Mouse (Mus musculus) embryonic facial prominence, embryonic 11.5 days (tissue): Measurements from ENCODE around the gene Scamp4. TPM values are rescaled to one million over a fixed set of nuclear protein-coding genes. Genes with fewer than 3 reads are reported as not detected.

Experiments used
- ATAC-seq: fragments of 200-750 bp; cut with Nextera tagmentation; replicated peaks from 2 replicates; pipeline ENCODE4 v1.8.0; 2017; ENCODE audit warnings: low read depth; ENCODE audit not compliant: insufficient number of reproducible peaks, low FRiP score, low TSS enrichment
- DNase-seq: peaks from one replicate; pipeline ENCODE4 v3.0.0-alpha.2; 2015; ENCODE audit warnings: low spot score
- H3K27ac ChIP-seq: fragments of 300-500 bp; sonication (generic); replicated peaks from 2 replicates; pipeline ENCODE4 v1.5.1; 2014; ENCODE audit warnings: mild to moderate bottlenecking, low read depth, low read length, control low read depth
- H3K27me3 ChIP-seq: fragments of 300-500 bp; sonication (generic); 2 replicates; pipeline ENCODE4 v1.6.1; 2014; ENCODE audit warnings: mild to moderate bottlenecking, low read length, moderate library complexity, mixed read lengths; ENCODE audit not compliant: control insufficient read depth, insufficient read depth
- H3K36me3 ChIP-seq: fragments of 300-500 bp; sonication (generic); replicated peaks from 2 replicates; pipeline ENCODE4 v1.6.1; 2014; ENCODE audit warnings: low read depth, mild to moderate bottlenecking, low read length, moderate library complexity, mixed read lengths; ENCODE audit not compliant: control insufficient read depth, insufficient read depth
- H3K4me1 ChIP-seq: fragments of 300-500 bp; sonication (generic); 2 replicates; pipeline ENCODE4 v1.6.1; 2014; ENCODE audit warnings: low read length, mixed read lengths; ENCODE audit not compliant: control insufficient read depth, insufficient read depth
- H3K4me2 ChIP-seq: fragments of 300-500 bp; sonication (generic); 2 replicates; pipeline ENCODE4 v1.6.1; 2014; ENCODE audit warnings: low read depth, mild to moderate bottlenecking, control low read depth, low read length, moderate library complexity
- H3K4me3 ChIP-seq: fragments of 300-500 bp; sonication (generic); 2 replicates; pipeline ENCODE4 v1.5.1; 2014; ENCODE audit warnings: low read depth, low read length, control low read depth
- H3K9ac ChIP-seq: fragments of 300-500 bp; sonication (generic); replicated peaks from 2 replicates; pipeline ENCODE4 v1.6.1; 2014; ENCODE audit warnings: mild to moderate bottlenecking, control low read depth, low read length
- H3K9me3 ChIP-seq: fragments of 300-500 bp; sonication (generic); replicated peaks from 2 replicates; pipeline ENCODE4 v1.6.1; 2016; ENCODE audit warnings: mild to moderate bottlenecking, low read length, inconsistent platforms, mixed read lengths; ENCODE audit not compliant: control insufficient read depth
- WGBS: fragments of 180-500 bp; shearing (Covaris S2); extraction: QIAGEN DNeasy Blood & Tissue Kit; methylation state at CpG from one replicate; pipeline ENCODE4 v1.1.7; 2014; 5-methylcytosine and 5-hydroxymethylcytosine counted together
- microRNA-seq: library from miRNA; unstranded; fragments of <30 nt; microRNA quantifications from one replicate; pipeline ENCODE4, GENCODE M21; 2016; ENCODE audit warnings: borderline number of aligned reads
- polyA plus RNA-seq: library from polyadenylated mRNA; unstranded; fragments of >200 nt; fragmentation: Nextera tagmentation; extraction: Ambion mirVana; gene quantifications from 2 replicates; pipeline ENCODE4 v1.2.1, GENCODE M21; 2014

Gene Scamp4
- polyA plus RNA-seq, 1 experiment from 2014 or later, result 62.4 TPM

GRCm38 (mm10) chr10:80659213-80659612 is 56.5 kb downstream of the Scamp4 start:
- Histone ChIP-seq H3K27ac (no peak overlapping the region), H3K27me3 (no peaks in the 10 kb centered on the region), H3K36me3 (no peaks in the 10 kb centered on the region), H3K9me3 (no peaks in the 10 kb centered on the region), H3K4me1 (peaks cover 2% of the 10 kb centered on the region; the same call in 1 of the 2 replicates), H3K4me2 (no peak overlapping the region), H3K4me3 (no peak overlapping the region), H3K9ac (no peak overlapping the region)
- ATAC-seq (no peak), DNase-seq (peak; percentile 87)
- WGBS, result 18% methylated on average over 10 of the region's 10 CpGs

GRCm38 (mm10) chr10:80661149-80661548 is 58.5 kb downstream of the Scamp4 start:
- WGBS, result 36% methylated on average over 5 of the region's 5 CpGs
- Histone ChIP-seq H3K4me2 (no peak overlapping the region), H3K4me1 (peaks cover 2% of the 10 kb centered on the region; the same call in 1 of the 2 replicates), H3K9ac (no peak overlapping the region), H3K36me3 (0 out of 2 replicates have a peak, but pooled peaks cover 2% of the 10 kb centered on the region), H3K27me3 (no peaks in the 10 kb centered on the region), H3K9me3 (no peaks in the 10 kb centered on the region), H3K4me3 (no peak overlapping the region), H3K27ac (no peak overlapping the region)
- DNase-seq (peak; percentile 66), ATAC-seq (no peak)

GRCm38 (mm10) chr10:80663485-80664196 is 61.0 kb downstream of the Scamp4 start:
- Histone ChIP-seq H3K9me3 (no peaks in the 10 kb centered on the region), H3K4me2 (no peak overlapping the region), H3K4me1 (peaks cover 2% of the 10 kb centered on the region; the same call in 1 of the 2 replicates), H3K9ac (no peak overlapping the region), H3K27ac (no peak overlapping the region), H3K27me3 (no peaks in the 10 kb centered on the region), H3K36me3 (peaks cover 17% of the 10 kb centered on the region), H3K4me3 (no peak overlapping the region)
- DNase-seq, result no peak
- ATAC-seq, result no peak
- WGBS, result 54% methylated on average over 5 of the region's 5 CpGs

- Histone ChIP-seq H3K9ac (no peak overlapping the region), H3K36me3 (peaks cover 23% of the 10 kb centered on the region), H3K27me3 (no peaks in the 10 kb centered on the region), H3K4me2 (no peak overlapping the region), H3K4me1 (peaks cover 2% of the 10 kb centered on the region; the same call in 1 of the 2 replicates), H3K4me3 (no peak overlapping the region), H3K9me3 (no peaks in the 10 kb centered on the region), H3K27ac (no peak overlapping the region)
- 37% methylated on average over 16 of the region's 16 CpGs for WGBS
- ATAC-seq (no peak; the same call in 1 of the 2 replicates), DNase-seq (no peak)
Observed at GRCm38 (mm10) chr10:80664197-80665015, 61.7 kb downstream of the Scamp4 start.

GRCm38 (mm10) chr10:80665016-80665380 is 62.3 kb downstream of the Scamp4 start:
- no peak overlapping the region; the same call in 1 of the 2 replicates for H3K4me2 ChIP-seq
- no peak overlapping the region for H3K9ac ChIP-seq
- peaks cover 2% of the 10 kb centered on the region; the same call in 1 of the 2 replicates for H3K4me1 ChIP-seq
- no peaks in the 10 kb centered on the region for H3K27me3 ChIP-seq
- H3K9me3 ChIP-seq, result no peaks in the 10 kb centered on the region
- H3K4me3 ChIP-seq, result no peak overlapping the region
- no peak for ATAC-seq
- no peak overlapping the region for H3K27ac ChIP-seq
- H3K36me3 ChIP-seq, result peaks cover 28% of the 10 kb centered on the region
- DNase-seq, result peak; percentile 45
- WGBS, result 15% methylated on average over 10 of the region's 10 CpGs

Small RNA genes within 50 kb of the gene (microRNA-seq; reads per million reads assigned to microRNA genes)
- not detected for gene Mir6912

Other genes starting within 250 kb of the Scamp4 start
- 0.26 and 0.52 TPM in 2 replicates for gene Plk5, start 246.4 kb upstream of the Scamp4 start, polyA plus RNA-seq
- 10.3 and 12.9 TPM in 2 replicates for gene Mex3d, start 215.2 kb upstream of the Scamp4 start, polyA plus RNA-seq
- 241 and 259 TPM in 2 replicates for gene Mbd3, start 203.3 kb upstream of the Scamp4 start, polyA plus RNA-seq
- gene Uqcr11, start 196.0 kb upstream of the Scamp4 start, polyA plus RNA-seq, result 377 and 460 TPM in 2 replicates
- gene Tcf3, start 169.2 kb upstream of the Scamp4 start, polyA plus RNA-seq, result 174 and 178 TPM in 2 replicates
- gene Onecut3, start 108.0 kb upstream of the Scamp4 start, polyA plus RNA-seq, result 0.22 and 0.43 TPM in 2 replicates
- gene Atp8b3, start 63.7 kb upstream of the Scamp4 start, polyA plus RNA-seq, result 0.28 and 0.36 TPM in 2 replicates
- gene Rexo1, start 41.3 kb upstream of the Scamp4 start, polyA plus RNA-seq, result 17.1 and 20.6 TPM in 2 replicates
- 4.5 and 5.5 TPM in 2 replicates for gene Klf16, start 25.6 kb upstream of the Scamp4 start, polyA plus RNA-seq
- gene Abhd17a, start 12.5 kb upstream of the Scamp4 start, polyA plus RNA-seq, result 94.8 and 111 TPM in 2 replicates
- 5.7 and 5.8 TPM in 2 replicates for gene Adat3, start within 50 bp of the Scamp4 start, polyA plus RNA-seq
- 1.4 and 1.5 TPM in 2 replicates for gene Gm49322, start 3.1 kb downstream of the Scamp4 start, polyA plus RNA-seq
- gene Csnk1g2, start 20.0 kb downstream of the Scamp4 start, polyA plus RNA-seq, result 93.4 and 97.9 TPM in 2 replicates
- 53.5 and 56.3 TPM in 2 replicates for gene Btbd2, start 54.2 kb downstream of the Scamp4 start, polyA plus RNA-seq
- gene Mknk2, start 75.2 kb downstream of the Scamp4 start, polyA plus RNA-seq, result 63.7 and 67.0 TPM in 2 replicates
- 42.3 and 45.0 TPM in 2 replicates for gene Mob3a, start 99.1 kb downstream of the Scamp4 start, polyA plus RNA-seq
- gene Izumo4, start 99.3 kb downstream of the Scamp4 start, polyA plus RNA-seq, result 4.8 and 7.6 TPM in 2 replicates
- gene Ap3d1, start 139.4 kb downstream of the Scamp4 start, polyA plus RNA-seq, result 57.6 and 61.0 TPM in 2 replicates
- gene Dot1l, start 152.3 kb downstream of the Scamp4 start, polyA plus RNA-seq, result 13.8 and 16.6 TPM in 2 replicates
- 92.6 and 93.9 TPM in 2 replicates for gene Sf3a2, start 195.3 kb downstream of the Scamp4 start, polyA plus RNA-seq
- gene Plekhj1, start 195.8 kb downstream of the Scamp4 start, polyA plus RNA-seq, result 119 and 137 TPM in 2 replicates
- gene Amh, start 202.4 kb downstream of the Scamp4 start, polyA plus RNA-seq, result not detected in 2 replicates
- 0.60 and 1.2 TPM in 2 replicates for gene Jsrp1, start 210.6 kb downstream of the Scamp4 start, polyA plus RNA-seq
- gene Oaz1, start 223.8 kb downstream of the Scamp4 start, polyA plus RNA-seq, result 1,818 and 1,942 TPM in 2 replicates
- 0.49 and 0.67 TPM in 2 replicates for gene Lingo3, start 241.2 kb downstream of the Scamp4 start, polyA plus RNA-seq